Mouse (Mus musculus) lung, adult 2 months (tissue): Measurements from ENCODE around the gene Cd300e.

Source experiments
- CTCF ChIP-seq: fragments of 200-500 bp; IDR thresholded peaks from 2 replicates; pipeline ENCODE4 v1.5.1; 2011; ENCODE audit warnings: mild to moderate bottlenecking, low read length, control low read depth; ENCODE audit not compliant: insufficient read depth
- POLR2A ChIP-seq: fragments of 200-500 bp; IDR thresholded peaks from 2 replicates; pipeline ENCODE4 v1.6.1; 2011; ENCODE audit warnings: low read depth, mild to moderate bottlenecking, control low read depth, low read length, borderline replicate concordance; ENCODE audit errors: extremely low read depth

- TF ChIP-seq CTCF, result no peak
- no peak for TF ChIP-seq POLR2A
These were observed 13.9 kb upstream of the Cd300e start for GRCm38 (mm10) chr11:115075859-115076258.
